Mouse (Mus musculus) layer of hippocampus, postnatal 36 days (tissue): ENCODE measurements around the gene Med12. TPM values are rescaled to one million over a fixed set of nuclear protein-coding genes. Genes with fewer than 3 reads are reported as not detected.

Source experiments
- DNase-seq, 2 experiments: peaks; one replicate each; pipeline ENCODE4 v3.0.0; 2022
- total RNA-seq, 2 experiments: library from RNA; stranded (reverse); gene quantifications; 2 replicates each; pipeline ENCODE4 v1.2.3; 2021

The Med12 gene
- total RNA-seq = 10 to 100 TPM; 23.1 to 26.5 TPM

- DNase-seq = peak; percentile 81
These were observed at the start of gene Med12 for GRCm38 (mm10) chrX:101273875-101274738. TSS of gene Med12 (plus strand) at chrX:101274030.

- DNase-seq = no peak
These were observed 28.8 kb upstream of the Med12 start for GRCm38 (mm10) chrX:101245011-101245410.

DNA sequence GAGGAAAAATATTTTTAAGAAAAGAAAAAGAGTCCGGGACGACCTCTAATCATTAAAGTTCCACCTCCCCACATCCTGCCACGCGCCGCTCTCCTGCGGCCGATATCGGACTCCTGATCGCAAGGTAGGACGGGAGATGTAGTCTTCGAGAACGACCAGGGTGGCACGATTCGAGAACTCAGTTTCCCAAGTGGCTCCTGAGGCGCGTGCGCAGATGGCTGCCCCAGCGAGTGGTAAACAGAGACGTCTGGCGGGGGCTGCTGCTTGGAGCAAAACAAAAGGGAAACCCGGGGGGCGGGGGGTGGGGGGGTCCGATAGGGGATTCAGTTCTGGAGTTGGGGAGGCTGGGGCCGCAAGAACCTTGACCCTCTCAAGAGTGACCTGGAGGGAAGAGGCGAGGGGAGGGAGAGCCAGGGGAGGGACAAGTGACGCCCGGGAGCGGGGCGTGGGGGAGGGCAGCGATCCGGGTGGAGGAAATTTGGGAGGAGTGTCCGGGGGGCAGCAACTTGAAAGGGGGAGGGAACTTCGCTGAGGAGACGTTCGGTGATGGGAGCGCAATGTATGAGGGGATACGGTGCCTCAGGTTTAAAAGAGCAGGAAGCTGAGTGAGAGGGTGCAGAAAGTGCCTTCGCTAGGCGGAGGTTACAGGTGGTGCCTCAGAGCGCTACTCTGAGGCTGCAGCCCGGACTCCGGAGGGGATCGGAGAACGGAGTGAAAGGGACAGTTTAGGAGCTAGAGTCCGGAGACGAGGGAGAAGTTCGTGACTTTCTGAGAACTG is 19.7 kb upstream of the Med12 start, which contains the start of gene Foxo4:
TSS of gene Foxo4 (plus strand) at position 577 of the 778 bp plus-strand sequence.
- DNase-seq = peak; percentile 81 to 85

- no peak for DNase-seq
These were observed 19.1 kb upstream of the Med12 start for GRCm38 (mm10) chrX:101254740-101255139.

DNA sequence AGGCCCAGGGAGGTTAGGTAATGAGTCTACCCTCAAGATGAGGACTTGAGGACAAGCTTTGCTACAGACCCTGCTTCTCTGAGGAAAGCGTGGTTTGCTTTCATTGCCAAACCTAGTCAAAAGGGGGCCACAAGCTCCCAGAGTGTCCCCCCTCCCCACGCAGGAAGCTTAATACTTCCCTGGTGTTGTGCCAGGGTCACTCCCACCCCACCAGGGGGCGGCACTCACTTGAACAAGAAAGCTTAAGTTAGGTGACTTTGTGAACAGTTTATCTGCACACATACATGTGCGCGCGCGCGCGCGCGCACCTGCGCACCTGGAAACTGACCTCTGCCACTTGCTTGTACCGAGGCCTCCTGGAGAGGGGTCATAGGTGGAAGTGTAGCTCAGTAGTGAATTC is 17.2 kb upstream of the Med12 start:
- DNase-seq = no peak

DNA sequence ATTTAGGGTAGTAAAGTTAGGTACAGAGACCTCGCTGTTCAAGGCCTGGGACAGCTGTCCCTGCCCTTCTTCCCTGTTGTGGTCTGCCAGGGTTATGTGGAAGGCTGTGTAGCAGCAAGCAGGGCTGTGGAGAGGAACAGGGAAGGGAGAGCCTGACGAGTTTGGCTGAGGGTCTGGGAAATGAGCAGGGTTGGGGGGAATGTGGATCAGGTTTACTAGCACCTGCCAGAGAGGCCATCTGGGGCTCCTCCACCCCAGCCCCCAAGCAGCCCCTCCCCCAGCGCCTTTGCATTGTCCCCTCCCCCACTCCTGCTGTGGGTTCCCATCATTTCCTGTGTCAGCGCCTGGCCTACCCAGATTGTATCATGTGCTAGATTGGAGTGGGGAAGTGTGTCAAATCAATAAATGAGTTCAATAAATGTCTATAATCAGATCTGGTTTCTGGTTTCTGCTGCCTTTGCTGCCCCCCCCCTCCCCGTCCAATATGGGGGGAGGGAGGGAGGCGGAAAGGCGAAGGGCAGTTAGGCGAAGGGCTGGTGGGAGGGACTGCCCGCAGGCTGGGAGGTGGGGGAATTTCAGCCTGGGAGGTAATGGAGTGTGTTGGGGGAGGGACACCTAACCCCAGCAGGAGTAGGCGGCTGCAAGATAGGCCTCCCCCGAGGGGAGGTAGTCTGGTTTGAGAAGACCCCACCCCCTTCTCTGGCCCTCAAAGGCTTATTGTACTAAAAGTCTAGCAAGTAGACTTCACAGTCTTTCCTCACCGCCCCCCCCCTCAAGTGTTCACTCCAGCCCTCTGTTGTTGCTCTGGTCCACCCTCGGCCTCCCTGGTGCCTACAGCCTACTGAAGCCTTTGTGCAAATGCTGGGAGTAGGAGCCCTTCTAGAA is 13.1 kb upstream of the Med12 start:
- no peak for DNase-seq

DNA sequence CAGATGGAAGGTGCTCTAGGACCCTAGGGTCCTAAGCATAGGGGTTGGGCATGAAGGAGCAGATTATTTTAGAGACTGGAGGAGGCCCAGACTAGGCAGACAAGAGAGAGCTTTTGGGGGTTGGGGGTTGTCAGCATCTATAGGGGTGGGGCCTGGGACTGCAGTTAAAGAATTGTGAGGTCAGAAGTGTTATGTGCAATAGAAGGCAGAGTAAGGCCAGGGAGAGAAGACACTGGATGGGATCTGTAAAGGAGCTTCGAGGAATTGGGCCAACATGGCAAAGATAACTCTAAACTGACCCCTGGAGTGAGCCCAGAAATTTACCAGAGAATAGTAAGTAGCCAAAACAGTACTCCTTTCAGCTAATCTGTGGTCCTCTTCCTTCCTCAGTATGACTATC is 9.9 kb upstream of the Med12 start, which contains the start of gene Gm614:
TSS of gene Gm614 (minus strand) at position 101 of the 400 bp plus-strand sequence.
- no peak for DNase-seq

GRCm38 (mm10) chrX:101266631-101267030 is 7.2 kb upstream of the Med12 start:
- no peak for DNase-seq

DNA sequence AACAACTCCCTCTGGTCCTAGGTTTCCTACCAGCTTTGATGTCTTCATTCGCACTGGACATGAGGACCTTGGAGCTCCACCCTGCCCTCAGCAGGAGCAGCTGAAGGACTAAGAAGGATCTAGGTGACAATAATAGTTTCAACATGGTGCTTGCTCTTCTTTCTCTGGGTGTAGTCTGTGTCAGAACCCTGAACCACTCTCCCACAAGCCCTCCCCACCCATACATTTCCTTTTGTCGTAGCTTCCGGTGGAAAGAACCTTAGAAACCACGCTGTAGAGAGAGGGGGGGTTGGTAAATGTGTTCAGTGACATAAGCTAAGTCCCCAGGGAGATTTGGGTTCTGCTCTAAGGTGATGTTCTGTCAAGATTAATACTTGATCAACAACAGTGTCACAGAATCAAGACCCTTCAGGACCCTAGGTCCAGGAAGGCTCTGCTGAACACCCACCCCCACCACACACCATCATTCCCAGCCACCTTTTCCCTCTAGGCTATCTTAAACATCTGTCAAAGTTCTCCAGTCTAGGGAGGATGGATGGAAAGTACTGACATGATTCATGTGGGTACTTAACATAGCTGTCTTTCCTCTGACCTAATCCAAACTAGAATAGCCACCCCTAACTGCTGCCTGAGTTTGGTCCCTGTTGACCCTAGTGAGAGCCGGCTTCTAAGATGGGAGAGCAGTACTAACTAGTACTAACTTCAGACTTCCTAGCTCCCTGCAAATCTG is 5.6 kb upstream of the Med12 start, which contains the start of gene Il2rg:
TSS of gene Il2rg (minus strand) at position 231 of the 730 bp plus-strand sequence.
- no peak for DNase-seq

GRCm38 (mm10) chrX:101268755-101269124 is 5.1 kb upstream of the Med12 start, which contains the start of gene Gm20489:
TSS of gene Gm20489 (minus strand) at chrX:101269023.
- DNase-seq = no peak

DNA sequence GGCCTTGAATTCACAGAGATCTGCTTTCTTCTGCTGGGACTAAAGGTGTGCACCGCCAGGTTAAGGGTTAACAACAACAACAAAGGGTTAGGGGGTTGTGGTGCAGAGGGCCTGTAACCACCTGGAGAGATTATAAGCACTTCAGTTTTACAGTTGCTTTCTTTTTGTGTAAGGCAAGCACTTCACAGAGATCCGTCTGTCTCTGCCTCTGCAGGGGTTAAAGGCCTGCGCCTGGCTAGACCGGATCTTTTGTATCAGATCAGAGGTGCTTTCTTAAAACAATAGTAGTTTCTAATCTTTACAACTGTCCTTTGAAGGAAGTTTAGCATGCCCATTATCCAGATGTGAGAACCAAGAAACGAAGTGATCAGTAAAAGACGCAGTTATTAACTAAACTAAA is 420 bp upstream of the Med12 start:
- no peak for DNase-seq

- no peak for DNase-seq
These were observed 9.0 kb downstream of the Med12 start for GRCm38 (mm10) chrX:101282813-101283212.

GRCm38 (mm10) chrX:101285534-101285933 is 11.7 kb downstream of the Med12 start:
- DNase-seq = no peak

GRCm38 (mm10) chrX:101285953-101286670 is 12.3 kb downstream of the Med12 start:
- no peak for DNase-seq

- no peak for DNase-seq
These were observed 13.7 kb downstream of the Med12 start for GRCm38 (mm10) chrX:101287543-101287942.

GRCm38 (mm10) chrX:101288432-101288831 is 14.6 kb downstream of the Med12 start:
- no peak for DNase-seq

GRCm38 (mm10) chrX:101289037-101289436 is 15.2 kb downstream of the Med12 start:
- no peak for DNase-seq

DNA sequence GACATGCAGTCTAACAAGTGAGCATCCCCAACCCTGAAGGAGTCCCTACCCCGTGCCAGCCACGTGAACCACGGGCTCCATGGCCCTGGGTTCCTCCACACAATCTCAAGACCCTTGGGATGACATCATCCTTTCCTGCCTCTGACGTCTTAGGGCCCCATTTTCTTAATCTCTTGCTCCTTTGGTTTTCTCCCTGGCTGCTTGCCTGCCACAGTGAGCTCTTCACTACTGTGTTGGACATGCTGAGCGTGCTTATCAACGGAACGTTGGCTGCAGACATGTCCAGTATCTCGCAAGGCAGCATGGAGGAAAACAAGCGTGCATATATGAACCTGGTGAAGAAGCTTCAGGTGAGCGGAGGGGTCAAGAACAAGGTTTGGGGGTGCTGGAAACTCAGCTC is 16.3 kb downstream of the Med12 start:
- no peak for DNase-seq

DNA sequence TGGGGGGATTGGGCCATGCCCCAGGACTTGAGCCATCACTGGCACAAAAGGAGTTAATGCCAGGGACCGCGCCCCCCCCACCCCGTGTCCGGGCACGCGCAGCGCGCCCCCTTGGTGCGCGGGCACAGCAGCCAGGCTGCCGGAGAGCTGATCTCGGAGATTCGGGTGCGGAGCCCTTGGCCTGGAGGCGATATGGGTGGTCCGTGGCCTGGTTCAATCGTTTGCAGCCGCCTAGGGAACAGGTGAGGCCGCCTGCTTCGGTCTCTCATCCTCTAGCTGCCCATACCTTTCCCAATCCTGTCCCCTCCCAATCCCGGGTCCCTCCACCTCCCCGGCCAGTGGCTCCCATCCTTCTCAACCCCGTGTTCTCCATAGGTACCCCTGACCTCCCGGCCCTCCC is 25.2 kb downstream of the Med12 start, which contains the start of gene Nlgn3:
TSS of gene Nlgn3 (plus strand) at position 114 of the 400 bp plus-strand sequence.
- DNase-seq = peak; percentile 42 to 44
